Mouse (Mus musculus) right cerebral cortex, adult 18-20 months (tissue): ENCODE data around the gene Cnnm3.
A peak's percentile ranks its signal among the peaks of the same experiment; 100 is the strongest.

Source experiments
- DNase-seq: peaks from one replicate; pipeline ENCODE4 v3.0.0; 2022; ENCODE audit warnings: mixed read lengths

Gene Cnnm3

DNA sequence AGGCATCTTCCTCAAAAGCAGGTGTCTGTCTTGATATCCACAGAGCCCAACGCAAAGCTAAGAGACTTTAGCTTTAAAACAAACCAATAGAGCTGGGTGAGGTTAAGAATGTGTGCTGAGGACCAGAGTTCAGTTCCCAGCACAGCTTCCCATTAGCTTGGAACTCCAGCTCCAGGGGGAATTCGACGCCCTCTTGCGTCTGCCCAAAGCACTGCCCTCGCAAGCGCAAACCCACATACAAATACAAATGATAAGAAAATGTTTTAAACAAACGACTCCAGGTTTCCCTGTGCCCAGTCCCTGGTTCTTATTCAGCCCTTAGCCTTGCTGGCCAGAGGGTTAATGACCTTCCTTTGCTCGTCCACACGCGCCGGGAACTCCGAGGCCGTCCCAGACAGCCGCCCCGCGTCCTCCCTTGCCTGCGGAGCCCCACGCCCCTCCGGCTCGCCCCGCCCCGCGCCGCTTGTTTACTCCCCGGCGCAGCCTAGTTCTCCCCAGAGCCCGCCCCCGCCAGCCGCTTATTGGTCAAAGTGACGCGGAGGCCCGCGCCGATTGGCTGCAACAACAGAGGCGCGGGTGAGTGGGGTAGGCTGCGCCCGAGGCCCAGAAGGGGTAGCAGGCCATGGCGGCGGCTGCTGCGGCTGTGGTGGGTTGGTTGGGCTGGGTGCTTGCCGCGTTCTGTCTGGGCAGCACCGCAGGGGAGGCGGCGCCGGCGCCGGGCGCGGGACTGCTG, at the start of gene Cnnm3:
TSS of gene Cnnm3 (plus strand) at position 579 of the 733 bp plus-strand sequence.
- peak; percentile 99 for DNase-seq

DNA sequence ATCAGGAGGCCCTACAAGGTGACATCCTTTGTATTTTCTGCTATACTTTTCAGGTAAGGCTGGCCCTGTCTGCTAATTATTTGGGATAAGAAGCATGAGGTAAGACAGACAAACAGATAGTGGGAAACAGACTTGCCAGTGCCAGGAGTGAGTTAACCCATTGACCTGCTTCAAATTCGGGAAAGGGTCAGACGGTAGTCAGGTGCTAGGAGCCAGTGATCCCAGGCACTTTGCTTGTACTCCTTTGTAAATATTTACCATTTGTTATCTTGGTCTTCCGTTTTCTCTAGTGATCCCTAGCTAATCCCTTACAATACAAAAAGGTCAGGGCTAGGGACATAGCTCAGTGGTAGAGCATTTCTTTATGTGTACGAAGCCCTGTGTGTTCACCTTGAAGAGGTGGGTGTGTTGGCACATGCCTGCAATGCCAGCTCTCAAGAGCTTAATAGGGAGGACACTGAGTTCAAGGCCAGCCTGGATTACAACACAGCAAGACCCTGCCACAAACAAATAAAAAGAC, 46.0 kb upstream of the Cnnm3 start:
- no peak for DNase-seq

DNA sequence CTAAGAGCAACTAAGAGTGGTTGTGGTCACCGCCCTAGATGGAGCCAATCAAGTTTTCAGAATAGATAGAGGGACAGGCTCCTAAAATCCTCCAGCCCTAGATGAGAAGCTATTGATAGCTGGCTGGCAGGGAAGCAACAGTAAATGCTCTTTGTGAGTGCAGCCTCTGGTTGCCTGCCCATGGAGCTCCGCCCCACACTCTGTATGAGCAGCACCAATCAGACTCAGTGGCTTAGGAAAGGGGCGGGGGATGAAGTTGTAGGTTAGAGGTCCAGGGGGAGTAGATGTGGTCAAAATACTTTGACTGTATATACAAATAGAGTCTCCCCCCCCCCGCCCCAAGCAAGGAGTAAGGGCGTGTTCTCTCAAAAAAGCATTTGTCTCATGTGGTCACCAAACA, 44.2 kb upstream of the Cnnm3 start:
- no peak for DNase-seq

DNA sequence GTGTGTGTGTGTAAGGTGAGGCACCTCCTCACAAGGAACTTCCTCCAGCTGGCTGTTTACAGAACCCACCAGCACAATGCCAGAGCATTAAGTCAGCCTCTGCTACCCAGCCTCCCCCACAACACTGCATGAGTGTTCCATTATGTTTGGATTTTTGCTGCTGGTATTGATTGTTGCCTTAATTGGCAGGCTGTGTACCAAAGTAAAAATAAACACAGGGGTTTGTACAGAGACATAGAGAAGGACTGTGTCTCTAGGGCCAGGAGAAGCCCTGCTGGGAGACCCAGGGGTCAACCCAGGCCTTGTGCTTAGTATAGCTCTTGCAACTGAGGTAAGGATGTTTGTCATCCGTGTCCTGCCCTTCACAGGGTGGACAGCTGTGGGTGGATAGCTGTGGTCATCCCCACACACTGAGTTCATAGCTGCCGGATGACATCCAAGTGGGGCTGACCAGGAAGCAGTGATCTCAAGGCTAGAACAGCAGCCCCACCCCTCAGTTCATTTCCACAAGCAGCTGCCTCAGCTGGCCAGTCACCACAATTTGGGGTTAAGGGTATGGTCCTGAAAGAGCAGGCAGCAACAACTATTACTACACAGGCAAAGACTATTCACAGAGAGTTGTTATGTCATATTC, 41.7 kb upstream of the Cnnm3 start:
- no peak for DNase-seq

DNA sequence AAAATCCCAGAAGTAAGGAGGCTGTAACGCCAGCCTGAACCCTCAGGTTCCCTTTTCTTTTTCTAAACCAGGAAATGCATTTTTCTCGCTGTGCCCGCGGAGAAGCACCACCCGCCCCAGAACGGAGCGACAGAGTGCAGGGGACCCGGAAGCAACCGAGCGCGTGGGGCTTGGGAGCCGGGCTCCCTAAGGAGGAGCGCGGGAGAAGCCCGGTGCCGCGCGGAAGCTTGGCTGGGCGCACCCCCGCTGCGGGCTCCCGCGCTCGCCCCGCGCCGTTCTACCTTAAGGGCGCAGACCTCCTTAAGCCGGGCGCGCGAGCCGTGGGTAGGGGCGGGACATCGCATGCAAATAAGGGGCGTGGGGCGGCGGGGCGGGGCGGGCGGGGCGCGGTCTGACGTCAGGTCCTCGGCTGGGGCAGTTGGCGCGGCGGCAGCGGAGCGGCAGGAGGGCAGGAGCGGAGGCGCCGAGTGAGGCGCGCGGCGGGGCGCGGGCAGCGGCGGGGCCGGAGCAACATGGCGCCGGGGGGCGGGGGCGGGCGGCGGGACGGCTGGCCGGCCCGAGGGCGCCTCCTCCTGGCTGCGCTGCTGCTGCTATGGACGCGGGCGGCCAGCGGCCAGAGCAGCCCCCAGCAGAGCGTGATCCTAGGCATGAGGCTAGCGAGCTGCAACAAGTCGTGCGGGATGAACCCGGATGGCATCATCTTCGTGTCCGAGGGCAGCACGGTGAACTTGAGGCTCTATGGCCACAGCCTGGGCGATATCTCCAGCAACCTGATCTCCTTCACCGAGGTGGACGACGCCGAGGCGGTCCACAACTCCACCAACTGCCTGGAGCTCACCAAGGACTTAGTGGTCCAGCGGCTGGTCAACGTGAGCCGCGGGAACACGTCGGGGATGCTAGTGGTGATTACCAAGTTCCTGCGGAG, 40.2 kb upstream of the Cnnm3 start, which contains the start of gene Cnnm4:
TSS of gene Cnnm4 (plus strand) at position 440 of the 925 bp plus-strand sequence.
- DNase-seq = peak; percentile 91

DNA sequence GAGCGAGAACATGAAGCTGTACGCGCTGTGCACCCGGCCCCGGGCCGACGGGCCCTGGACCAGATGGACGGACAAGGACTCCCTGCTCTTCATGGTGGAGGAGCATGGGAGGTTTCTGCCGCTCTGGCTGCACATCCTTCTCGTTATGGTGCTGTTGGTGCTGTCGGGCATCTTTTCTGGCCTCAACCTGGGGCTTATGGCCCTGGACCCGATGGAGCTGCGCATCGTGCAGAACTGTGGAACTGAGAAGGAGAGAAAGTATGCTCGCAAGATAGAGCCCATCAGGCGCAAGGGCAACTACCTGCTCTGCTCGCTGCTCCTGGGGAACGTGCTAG, 39.6 kb upstream of the Cnnm3 start:
- DNase-seq = no peak

DNA sequence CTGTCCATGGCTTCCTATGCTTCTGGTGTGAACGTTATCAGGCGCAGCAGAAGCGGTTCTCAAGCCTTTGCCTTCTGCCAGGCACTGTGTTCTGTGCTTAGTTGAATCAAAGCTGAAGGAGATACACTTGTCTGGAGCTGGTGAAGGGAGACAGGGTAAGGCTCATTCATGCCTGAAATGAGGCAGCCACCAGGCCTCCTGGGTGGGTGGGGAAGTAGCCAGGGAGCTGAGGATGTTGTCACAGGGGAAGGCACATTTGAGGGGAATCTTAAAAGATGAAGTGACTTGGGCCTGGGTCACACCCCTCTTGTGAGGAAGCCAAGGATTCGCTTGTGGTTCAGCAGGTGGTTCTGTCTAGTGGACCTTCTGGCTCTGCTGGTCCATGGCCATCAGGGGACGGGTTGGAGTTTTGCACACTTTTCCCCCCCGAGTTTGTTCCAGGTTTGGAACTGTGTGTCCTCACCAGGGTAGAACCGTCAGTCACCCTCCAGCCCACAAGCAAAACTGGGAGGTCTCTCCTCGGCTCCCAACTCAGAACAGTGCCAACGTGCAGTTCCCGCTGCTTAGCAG, 38.4 kb upstream of the Cnnm3 start:
- DNase-seq = no peak

DNA sequence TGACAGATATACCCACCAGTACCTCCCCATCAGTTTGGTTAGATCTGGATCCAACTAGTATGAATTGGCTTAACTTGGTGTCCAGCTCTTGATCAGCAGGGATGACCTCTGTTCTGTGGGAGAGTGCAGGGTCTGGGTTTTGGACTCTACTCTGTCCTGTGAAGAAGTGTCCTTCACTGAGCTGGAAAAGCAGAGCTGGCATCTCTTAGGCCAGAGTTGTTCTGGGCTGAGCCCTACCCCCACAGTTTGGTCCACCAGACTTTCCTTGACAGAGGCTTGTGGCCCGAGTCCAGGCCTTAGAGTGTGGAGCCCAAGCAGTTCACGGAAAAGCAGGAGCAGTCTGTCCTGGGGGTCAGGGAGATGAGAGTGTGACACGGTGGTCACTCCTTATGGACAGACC, 37.0 kb upstream of the Cnnm3 start:
- no peak for DNase-seq

DNA sequence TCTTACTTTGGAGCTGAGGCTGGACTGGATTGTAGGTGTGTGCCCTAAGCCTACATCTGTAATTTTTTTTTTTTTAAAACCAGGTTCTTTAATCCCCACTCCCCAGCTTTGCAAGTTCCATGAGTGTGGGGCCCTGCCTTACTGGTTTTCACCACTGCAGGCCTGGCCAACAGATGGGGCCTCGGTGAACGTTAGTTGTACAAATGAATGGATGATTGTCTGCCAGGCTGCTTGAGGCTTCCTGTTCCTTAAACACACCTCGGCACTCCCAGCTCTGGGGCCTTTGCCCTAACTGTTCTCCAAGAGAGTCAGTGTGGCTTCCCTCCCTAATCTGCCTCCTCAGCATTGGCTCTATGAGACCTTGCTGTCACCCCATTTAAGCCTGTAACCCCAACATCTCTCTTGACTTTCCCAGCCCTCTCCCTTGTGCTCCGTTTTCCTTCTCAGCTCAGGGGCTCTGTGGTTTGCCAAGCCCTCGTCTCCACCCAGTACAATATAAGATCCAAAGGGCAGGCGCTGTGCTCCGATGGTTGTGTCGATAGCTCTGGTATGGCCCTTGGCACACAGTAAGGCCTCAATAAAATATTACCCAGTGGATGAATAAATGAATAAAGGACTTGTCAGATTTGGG, 36.1 kb upstream of the Cnnm3 start:
- no peak for DNase-seq

DNA sequence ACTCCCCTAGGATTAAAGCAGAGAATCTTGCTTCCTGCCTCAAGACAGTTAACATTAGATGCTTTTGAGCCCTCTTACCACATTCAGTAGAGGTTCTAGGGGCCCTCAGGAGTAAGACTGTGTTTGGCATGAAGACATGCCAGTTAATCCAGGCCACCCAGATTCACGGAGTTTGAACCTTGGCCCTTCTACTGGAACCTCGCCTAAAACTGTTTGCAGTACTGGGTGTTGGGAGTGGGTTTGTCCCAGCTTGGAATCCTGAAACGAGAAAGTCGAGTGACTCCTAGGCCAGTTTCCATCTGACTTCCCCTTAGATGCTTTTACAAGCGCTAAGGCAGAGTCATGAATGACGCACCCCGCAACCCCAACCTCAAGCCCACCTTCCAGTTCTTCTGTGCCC, 35.2 kb upstream of the Cnnm3 start:
- DNase-seq = no peak

DNA sequence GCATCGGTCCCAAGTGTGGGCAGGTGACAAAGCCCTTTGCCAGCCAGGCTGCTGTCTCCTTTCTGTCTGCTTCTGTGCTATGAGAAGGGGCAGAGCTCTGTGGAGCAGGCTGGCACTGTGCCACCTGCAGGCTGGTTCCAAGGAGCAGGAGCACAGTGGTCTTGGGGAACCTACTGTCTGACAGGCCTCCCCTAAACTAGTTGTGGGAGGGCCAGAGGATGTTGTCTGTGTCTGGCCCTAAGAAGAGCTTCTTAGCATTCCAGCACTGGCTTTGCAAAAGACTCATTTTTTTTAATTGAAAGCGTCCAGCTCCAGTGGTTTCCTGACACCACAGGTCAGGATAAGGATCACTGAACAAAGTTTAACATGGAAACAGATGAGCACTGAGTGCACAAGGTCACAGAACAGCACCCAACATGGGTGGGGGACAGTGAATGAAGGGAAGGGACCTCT, 33.3 kb upstream of the Cnnm3 start:
- DNase-seq = no peak

DNA sequence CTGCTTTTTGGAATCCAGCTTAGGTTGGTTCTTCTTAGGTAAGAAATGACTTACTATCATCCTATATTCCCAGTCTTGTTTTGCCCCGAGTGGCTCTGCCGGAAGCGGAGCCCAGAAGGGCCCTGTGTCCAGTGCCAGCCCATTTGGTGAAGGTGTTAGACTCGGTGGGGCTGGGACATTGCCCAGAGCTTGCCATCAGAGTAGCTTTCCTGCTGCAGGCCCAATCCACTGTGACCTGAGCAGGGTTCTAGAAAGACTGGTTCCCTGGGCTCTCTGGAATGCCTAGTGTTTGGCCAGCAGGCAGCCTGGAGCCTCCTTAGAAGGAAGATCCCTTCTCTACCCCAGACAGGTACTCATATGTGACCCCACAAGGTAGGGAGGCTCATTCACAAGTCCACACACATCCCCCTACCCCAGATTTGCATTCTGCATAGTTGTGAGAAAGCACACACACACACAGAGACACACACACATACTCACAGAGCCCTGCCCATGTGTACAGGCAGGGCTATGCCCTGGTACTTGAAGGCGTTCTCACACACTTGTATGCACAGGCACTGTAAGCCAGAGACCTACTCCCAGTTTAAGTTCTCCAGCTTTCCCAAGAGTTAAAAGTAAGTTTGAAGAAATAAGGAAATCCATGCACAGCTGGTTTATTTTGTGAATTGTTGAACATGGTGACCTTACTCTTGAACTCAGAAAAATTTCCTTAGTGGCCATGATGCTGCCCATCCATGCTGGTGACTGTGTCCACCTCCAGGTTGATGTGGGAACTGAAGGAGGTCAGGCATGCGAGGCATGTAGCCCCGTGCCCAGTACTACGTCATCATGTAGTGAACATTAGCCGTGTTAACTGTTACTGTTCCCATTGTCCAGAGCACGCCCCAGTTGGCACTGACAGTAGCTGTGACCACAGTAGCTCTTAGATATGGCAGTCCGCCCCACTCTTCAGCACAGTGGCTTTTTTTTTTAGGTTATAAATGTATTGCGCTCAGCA, 31.5 kb upstream of the Cnnm3 start:
- DNase-seq = no peak

DNA sequence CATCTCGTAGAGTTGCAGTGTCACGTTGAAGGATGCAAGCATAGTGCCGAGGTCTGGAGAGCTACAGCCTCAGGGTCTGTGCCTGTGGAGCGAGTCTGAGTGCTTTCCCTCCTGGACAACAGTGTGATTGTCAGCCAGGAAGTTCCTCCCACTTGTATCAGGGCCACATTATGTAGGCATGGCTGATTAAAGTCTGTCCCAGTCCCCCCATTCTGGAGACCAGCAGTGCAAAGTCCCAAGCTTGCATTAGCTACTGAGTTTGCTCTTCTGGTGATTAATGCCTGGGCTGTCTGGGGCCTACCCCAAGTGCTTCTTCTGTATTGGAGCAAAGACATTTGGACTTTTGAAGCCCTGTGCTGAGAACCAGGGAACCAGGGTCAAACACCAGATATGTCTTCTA, 27.8 kb upstream of the Cnnm3 start:
- DNase-seq = no peak

DNA sequence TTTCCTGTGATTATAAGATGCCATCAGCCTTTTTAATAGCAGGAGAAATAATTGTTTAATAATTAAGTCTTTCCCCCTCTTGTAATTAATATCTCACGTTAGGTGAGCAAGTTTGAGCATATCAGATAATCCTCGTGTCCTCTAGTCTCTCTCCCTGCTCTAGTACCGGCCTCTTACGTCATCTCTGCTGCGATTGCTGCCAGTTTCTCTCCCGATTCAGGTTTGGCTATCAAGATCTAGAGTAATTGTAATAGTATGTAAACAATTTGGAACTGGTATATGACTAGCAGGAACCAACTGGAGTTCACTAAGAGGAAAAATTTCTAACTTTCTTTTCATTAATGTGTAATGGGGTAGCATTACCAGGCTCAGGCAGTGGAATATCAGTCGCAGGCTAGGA, 26.6 kb upstream of the Cnnm3 start:
- no peak for DNase-seq

DNA sequence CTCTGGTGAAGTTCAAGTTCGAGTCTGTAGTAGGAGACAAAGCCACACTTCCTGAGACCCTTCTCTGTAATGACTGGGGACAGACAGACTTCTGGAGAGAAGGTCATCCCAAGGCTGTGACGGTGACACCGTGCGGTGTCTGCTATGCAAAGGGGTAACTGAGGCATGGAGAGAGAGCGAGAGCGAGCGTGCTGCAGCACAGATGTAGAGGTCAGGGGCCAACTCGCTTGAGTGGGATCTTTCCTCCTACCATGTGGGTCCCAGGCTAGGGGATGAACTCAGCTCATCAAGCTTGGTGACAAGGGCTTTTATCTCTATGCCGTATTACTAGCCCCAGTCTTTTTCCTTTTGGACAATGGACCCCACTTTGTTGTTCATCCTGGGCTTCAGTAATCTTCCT, 24.6 kb upstream of the Cnnm3 start:
- no peak for DNase-seq

DNA sequence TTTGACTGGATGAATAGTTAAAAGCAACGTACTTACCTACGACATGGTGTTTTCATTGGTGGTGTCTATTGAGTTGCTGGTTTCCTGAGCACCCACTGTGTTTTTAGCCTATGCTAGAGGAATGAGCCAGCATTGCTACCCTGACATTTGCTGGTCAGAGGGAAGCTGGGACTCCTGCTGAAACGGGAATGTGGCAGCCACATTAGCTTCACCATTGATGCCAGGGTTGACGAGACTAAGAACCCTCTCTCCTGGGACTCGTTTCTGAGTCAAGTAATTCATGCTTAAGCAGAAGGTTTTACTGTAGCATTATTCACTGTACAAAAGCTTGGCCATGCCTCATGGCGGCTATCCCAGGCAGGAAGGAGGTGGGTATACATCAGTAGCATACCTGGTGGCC, 22.0 kb upstream of the Cnnm3 start:
- DNase-seq = no peak

DNA sequence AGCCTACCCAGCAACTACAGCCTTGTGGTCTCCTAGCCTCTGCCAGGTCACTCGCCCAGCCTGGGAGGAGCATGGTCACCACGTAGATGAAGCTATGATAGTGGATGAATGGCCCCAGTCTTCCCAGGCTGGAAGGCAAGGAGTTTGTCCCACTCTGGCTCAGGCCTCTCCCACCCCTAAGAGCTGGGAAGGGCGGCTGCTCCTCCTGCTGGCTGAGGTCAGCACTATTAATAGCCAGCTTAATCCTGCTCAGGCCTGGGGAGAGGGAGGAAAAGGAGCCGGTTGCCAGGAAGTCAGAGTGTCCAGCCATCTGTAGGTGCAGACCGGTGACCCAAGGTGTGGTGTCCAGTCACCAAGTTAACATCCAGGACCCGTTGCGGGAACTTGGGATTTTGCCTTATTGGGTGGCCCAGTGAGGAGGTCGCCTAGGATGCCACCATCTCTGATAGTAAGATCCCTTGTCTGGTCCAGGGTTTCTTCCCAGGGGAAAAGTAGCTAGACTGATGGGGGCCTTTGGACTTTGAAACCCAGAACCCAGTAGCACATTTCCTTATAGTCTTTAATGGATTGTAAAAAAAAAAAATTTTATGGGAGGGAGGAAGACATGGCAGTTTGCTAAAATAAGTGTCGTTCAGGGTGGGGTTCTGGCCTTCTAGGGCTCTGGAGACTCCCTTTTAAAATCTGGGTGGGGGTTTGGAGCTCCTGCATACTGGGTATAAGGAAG, 19.1 kb upstream of the Cnnm3 start:
- no peak for DNase-seq

DNA sequence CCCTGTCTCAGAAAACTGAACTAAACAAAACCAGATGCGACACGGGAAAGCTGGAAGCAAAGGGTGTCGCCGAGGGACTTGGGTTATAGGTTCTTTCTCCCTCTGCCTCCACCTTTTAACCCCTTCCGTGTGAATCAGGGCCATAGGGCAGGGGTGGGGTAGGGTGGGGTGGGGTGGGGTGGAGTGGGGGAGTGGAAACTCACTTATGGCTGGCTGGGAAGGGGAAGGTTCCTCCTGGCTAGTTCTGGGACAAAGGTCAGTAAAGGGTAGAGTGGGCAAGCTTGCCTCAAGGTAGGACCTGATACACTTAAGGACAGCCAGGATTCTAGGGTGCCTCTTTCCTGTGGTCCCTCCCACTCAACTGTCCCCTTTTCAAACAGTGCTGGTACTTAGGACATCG, 18.4 kb upstream of the Cnnm3 start:
- no peak for DNase-seq

DNA sequence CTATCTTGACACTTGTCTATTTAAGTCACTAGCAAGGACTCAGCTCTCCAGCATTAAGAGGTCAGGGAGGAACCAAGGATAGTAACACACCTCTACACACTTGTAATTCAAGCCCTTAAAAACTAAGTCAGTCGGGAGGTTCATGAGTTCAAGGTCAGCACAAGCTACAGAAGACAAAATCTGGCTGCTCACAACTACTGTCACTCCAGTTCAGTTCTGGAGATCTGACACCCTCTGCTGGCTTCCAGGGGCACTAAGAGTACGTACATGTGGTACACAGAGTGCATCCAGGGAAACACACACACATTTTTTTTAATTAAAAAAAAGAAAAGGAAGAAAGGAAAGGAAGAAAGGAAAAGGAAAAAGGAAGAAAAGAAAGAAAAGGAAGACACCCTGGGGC, 14.9 kb upstream of the Cnnm3 start:
- DNase-seq = no peak

DNA sequence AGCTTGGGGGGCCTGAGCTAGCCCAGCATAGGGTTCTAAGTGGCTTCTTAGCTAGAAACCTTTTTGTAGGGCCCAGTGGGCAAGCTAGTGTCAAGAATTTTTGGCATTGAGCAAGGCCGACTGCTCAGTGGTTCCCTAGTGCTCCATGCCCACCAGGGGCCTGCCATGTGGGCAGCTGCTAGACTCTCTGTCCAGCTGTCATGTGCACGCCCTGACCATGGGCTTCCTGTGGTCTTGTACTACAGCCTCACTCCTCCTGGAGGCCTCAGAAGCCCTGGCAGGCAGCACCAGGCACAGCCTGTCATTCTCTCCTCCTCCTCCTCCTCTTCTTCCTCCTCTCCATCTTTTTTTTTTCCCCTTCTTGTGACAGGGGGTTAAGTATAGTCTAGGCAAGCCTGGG, 14.4 kb upstream of the Cnnm3 start:
- no peak for DNase-seq

DNA sequence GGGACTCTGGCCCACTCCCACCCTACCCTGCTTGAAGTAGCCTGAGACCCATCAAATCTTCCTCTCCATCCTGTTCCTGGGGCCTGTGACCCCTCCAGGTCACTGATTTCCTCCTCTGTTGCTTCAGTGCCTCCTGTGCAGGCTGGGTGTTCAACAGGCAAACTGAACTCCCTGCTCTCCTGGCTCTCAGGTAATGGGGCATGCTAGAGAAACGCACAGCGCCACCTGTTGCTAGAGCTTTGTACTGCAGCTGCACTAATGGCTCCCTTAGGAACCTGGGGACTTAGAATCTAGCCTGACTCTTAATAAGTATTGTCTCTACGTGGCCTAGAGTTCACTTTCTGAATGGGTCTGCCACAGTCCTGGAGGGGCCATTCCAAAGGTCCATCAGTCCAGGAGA, 10.4 kb upstream of the Cnnm3 start:
- peak; percentile 60 for DNase-seq
